Mouse (Mus musculus): ENCODE measurements around the gene Bcl2l15.
"Not testable (repeated sequence)": the region's sequence is repeated elsewhere in the genome, so short reads cannot be mapped to it uniquely, and the experiment has no call there.

Gene Bcl2l15

DNA sequence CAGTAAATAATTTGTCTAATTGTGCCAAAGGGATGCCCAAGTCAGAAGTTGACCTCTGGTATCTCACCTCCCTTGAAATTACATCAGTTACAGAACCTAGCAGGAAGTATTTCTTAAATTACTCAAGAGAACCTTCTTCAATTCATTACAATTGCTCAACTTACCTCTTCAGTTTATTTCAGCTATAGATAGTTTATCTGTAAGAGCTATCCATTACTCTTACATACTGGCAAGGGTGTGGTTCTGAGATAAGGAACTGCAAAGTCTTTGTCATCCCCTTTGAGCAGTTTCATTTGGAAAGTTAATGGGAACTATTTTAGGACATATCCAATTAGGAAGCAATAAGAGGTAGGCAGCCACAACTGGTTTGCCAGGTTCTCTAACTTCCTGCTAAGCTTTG is at the start of gene Bcl2l15:
Bcl2l15 (plus strand) TSS at position 176 of the 400 bp plus-strand sequence.
- DNase-seq (ENCODE audit: low spot score), result no peak

DNA sequence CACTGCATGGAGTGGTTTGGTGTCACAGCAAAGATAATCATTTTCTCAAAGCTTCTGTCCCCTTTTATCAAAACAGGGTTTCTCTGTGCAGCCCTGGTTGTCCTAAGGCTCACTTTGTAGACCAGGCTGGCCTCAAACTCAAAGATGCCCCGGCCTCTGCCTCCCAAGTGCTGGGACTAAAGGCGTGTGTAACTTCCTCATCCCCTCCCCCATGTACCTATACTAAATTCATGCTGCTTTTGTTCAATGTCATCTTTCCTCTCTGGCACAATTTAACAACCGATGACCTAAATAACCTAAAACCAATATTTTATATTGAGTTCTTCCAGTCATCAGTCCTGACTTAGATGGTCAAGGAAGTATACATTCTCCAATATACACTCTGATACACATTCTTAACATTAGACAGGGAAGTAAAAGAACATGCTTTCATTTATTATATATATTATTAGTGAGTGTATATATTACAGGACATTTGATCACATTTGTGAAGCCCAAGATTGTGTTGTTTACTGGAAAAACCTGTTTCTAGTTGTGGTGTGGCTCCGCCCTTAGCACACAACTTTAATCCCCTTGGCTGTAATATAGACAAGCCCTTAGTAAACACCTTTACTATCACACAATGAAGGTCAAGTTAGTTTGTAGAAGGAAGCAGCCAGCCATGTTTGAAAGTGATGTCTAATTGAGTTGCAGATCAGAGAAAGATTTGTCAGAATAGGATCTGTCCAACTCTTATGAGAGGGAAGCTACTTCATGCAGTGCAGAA is 49.4 kb upstream of the Bcl2l15 start:
- DNase-seq (ENCODE audit: low spot score), result no peak

DNA sequence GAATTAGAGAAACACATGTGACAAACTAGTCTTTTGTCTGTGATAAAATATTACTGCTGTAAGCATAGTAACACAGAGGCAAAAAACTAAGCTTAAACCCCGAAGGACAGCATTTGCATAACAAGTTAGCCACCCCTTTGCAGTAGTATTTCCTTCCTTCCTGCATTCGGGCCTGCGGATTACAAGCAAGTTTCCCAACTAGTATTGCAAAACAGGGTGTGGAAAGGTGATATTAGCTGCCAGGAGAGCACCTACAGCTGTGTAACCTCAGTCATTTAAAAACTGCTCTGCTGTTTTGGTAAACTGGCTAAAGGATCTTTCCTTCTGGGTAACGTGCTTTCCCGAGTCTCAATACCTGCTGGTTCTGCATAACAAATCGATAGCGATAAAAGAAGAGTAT is 45.2 kb upstream of the Bcl2l15 start:
- no peak for DNase-seq (ENCODE audit: low spot score)

DNA sequence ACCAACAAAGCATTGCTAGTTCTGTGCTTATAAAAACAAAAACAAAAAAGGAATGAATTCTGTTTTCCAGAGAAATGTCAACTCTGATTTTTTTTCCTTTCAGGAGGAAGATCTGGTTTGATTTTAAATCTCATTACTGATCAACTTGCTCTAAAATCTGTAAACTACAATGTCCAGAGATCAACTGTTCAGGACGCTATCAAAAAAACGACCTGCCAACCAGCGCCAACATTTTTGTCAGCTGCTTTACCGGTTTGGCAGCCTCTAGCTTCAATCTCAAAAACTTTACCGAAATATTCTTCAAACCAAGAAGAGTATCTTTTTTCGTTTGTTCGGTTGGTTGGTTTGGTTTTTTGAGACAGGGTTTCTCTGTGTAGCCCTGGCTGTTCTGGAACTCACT is 43.3 kb upstream of the Bcl2l15 start:
- DNase-seq (ENCODE audit: low spot score), result no peak

DNA sequence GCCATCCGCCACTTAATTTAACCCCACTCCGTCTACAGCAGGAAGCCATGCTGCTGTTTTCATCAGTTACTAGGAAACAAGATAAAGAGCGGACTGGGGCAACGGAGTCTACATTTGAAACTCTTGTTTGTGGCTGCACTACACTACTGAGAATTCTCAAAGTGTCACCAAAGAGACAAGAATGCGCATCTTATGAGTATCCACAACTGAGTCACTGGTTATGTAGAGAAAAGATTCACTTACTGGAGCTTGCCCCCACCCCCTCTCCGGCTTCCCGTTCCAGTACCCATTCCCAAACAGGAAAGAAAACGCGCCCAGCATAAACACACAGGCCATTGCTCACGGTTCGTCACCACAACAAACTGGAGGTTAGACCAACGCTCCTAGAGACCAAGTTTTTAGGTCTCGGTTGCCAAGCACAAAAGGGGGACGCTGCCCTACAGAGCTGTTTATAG is 42.5 kb upstream of the Bcl2l15 start:
- peak; percentile 18 for DNase-seq (ENCODE audit: low spot score)

DNA sequence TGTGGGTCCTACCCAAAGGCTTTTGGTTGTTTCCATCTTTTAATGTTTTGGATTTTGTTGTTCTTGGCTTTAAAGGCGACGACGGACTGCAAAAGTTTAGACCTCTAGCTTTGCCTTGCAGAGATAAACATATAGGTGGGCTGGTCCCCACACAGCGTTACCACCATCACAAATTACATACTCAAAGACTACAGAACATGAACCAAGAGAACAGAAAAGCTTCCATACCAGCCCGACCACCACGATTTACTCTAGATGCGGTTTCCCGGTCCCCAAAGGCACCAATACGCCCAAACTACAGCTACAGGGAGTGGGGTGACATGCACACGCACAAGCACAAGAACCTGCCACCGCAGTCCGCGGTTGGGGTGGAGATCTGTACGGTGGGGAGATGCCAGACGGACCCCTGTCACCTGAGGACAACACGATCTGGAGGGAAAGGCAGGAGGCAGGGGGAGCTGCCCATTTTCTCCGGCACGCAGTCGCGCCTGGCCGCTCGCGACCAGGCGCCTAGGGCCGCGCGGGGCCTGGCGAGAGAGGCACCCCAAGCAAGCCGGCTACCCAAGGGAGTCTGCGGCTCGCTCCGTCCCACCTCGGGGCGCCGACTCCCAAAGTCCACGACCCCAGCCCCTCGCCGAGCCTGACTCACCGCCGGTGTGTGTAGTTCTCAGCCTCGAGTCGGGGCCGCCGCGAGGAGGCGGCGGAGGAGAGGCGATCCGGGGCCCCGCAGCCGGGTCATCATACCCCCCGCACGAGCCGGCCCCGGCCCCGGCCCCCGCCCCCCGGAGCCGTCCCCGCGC is 41.9 kb upstream of the Bcl2l15 start:
- DNase-seq (ENCODE audit: low spot score), result no peak

DNA sequence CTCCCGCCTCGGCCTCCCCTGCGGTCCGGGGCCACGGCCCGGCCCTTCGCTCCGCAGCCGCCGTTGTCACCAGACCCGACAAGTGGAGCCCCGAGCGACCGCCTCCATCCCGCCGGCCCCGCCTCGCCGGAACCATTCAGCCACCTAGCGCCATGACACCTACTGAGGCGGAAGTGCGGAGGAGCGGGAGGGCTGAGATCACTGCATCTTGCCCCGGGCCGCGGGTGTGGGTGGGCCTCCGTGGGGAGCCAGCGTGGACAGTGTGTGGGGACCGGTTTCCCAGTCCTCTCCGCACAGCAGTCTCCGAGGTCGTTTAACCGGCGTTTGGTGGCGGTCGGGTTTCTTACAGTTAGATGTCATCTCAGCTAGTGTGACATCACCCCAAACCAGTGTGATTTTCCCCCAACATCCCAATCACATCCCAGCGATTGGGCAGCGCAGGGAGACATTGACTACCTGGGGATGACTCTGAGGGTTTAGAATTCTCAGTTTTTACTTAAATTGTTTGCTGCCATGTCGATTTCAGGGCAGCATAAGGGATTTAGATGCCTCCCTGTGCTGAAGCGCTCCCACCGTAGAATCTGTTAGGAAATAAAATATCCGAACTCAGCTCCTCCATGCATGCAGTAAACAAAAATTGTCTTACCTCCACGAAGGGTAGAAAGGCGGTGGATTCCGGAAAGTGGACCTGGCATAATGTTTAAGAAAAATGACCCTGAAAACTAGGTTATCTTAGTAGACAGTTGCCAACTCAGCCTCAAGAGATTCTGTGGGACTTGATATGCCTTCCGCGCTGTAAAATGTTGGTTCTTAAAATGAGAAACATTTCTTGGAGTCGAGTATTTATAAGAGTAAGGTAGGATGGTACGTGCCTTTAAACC is 40.9 kb upstream of the Bcl2l15 start, which contains the start of gene Hipk1:
Hipk1 (minus strand) TSS at position 334 of the 881 bp plus-strand sequence.
- peak; percentile 94 for DNase-seq (ENCODE audit: low spot score)

DNA sequence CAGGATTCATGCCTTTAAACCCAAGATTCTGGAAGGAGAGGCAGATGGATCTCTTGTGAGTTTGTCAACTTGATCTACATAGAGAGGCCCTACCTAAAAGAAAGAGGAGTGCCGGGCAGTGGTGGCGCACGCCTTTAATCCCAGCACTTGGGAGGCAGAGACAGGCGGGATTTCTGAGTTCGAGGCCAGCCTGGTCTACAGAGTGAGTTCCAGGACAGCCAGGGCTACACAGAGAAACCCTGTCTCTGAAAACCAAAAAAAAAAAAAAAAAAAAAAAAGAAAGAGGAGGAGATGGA is 40.3 kb upstream of the Bcl2l15 start:
- not testable (repeated sequence) for DNase-seq (ENCODE audit: low spot score)

DNA sequence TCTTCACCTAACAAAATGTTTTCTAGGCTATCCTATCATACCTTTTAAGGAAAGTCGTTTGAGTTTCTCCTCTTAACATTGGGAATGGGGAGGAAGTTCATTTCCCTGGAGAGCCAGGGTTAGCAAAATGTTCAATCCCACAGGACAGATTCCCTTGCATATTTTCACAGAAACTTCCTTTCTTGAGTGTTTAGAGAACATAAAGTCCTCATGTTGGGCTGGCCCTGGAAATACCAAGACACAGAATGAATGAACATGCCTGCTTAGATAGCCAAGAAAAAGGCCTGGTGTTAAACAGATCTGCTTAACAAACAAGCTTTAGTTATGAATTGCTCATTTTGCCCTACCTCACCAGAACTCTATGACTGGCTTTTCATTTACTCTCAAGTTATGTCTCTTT is 39.8 kb upstream of the Bcl2l15 start:
- no peak for DNase-seq (ENCODE audit: low spot score)

DNA sequence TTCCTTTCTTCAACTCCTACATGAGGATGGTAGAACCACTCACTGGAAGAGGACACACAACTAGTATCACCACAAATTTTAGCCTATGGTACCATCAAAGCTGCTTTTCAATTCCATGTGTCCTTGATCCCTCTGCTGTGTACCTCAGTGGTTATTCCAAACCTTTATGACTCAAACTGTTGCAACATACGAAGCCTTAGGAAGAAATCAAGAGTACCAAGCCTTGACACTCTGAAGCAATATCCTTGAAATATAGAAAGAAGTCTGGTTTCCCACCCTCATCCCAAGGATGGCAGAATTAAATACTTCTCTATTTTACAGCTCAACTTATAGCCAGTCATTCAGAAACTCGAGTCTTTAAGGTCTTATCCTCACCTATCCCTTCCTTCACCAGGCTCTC is 36.0 kb upstream of the Bcl2l15 start:
- DNase-seq (ENCODE audit: low spot score), result no peak

DNA sequence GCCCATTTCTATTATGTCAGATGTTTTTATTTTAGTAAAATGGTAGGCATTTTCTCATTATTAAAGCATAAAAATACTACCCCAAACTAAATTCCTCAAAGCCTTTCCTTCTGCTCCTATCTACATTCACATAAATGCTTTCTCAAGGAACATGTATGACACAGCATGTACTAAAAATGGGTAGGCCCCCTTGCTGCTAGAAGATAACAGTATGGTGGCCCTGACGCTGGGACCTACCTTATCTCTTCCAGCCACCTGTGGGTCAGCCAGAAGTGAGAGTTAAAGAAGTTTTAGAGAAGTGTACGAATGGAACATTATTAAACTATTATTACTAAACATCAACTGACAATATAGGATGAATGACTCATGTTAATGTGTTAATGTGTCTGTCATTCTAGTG is 32.9 kb upstream of the Bcl2l15 start:
- DNase-seq (ENCODE audit: low spot score), result no peak

DNA sequence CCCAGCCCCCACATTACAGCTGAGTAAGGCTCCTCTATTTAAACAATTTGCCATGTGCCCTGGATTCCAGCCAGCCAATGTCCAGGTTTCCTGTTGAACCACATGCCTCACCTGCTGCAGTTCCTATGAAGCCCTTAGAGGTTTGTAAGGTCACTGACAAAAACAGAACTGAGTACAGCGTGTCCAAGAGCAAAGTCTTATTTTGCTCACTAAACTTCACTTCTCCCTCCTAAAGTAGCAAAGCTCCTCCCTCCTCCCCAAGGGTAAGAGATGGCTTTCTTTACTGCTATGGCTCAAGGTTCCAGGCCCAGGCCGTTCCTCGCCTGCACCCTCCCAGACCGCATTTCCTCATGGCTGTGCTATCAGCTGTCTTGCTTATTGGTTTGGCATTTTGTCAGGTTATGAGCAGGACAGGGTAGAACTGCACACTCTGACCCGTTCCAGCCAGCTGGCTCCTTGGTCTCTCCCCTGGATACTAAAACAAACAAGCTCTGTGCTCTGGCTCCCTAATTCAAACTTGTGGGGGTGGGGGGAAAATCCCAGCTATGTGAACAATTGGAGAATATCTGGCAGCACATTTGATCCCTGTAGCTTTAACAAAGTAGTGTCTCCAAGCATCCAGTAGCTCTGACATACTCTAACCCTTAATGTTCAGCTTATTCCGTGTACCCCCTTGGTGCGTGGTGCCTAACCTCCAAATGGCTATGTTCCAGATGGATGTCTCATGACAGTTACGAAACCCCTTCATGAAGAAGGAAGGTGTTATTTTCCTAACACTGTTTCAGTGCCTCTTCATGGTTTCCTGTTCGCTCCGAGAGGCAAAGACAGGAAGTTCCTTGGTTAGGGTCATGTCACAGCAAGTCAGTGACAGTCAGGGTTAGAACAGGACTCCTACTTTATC is 30.5 kb upstream of the Bcl2l15 start:
- DNase-seq (ENCODE audit: low spot score), result peak; percentile 79

DNA sequence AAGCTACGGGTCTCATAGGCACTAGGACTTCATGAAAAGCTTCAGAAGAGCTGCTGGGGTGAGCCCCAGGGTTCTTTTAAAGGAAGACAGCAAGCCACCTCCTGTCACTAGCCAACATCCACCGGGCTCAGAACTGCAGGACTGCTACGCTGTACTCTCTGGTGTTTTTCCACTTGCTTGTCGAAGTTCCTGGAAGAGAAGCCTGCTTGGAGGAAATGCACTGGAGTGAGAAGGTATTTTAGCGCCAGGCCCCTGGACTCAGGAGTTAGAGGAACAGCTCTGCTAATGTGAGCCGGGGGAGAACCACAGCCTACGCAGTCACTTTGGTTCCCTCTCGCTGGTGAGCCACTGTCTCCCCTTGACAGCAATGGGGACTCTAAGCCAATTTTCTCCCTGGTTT is 29.5 kb upstream of the Bcl2l15 start:
- DNase-seq (ENCODE audit: low spot score), result no peak

DNA sequence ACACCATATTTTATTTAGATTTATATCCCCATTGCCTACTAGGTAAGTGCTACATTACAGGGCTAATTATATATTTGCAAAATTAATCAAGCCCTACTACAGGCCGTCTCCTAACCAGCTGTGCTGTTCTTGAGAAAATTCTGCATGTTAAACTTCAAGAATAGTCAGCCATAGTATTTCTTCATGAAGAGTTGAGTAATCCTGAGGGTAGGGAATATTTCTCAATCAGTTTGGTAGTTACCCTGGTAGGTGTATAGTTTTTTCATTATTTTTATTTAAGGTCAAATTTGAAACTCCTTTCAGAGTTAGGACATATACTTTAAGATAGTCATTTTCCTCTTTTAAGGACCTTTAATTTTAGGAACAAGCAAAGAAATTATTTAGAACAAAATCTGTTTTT is 26.7 kb upstream of the Bcl2l15 start:
- DNase-seq (ENCODE audit: low spot score), result no peak

DNA sequence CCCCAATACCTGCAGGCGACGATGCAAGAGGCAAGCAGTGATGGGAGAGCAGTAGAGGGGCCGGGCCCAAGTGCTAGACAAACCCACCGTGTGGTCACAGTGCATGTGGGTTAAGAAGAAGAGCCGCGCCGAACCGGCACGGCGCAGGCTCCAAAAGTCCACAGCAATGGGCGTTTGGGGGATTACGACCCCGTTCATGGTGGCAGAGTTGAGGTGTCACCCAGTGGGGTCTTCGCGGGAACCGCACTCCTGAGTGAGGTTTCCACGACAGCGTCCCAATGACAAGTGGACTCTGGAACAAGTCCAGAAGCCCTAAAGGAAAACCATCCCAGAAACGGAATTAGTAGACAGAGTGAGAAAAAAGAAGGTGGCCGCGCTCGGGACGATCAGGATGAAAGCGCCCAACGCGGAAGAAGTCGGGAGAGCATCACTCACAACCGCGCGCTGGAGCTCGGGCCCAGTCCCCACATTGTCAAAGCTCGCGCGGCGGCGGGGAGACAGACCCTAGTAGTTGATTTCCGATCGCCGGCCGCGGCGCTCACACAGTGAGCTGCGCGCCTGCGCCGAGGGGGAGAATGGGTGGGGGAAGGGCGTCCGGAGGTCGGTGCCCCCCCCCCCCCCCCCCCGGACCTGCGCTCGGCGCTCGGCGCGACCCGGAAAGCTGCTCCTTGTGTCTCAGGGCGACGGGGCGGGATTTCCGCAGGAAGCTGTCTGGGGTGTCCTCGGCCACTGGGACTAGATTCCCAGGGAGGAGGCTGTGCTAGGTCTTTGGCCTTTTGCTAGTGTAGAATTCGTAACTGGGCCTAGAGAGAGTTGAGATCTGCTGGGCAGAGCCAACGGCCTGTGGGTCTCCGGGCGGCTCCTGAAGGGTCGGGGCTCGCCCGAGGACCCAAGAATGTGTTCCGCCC is 23.3 kb upstream of the Bcl2l15 start, which contains the start of the genes Dclre1b, Ap4b1 and Gm43064:
Dclre1b (minus strand) TSS at position 554 of the 908 bp plus-strand sequence.
Ap4b1 (plus strand) TSS at position 630 of the 908 bp plus-strand sequence.
Gm43064 (plus strand) TSS at position 683 of the 908 bp plus-strand sequence.
- peak; percentile 91 for DNase-seq (ENCODE audit: low spot score)

DNA sequence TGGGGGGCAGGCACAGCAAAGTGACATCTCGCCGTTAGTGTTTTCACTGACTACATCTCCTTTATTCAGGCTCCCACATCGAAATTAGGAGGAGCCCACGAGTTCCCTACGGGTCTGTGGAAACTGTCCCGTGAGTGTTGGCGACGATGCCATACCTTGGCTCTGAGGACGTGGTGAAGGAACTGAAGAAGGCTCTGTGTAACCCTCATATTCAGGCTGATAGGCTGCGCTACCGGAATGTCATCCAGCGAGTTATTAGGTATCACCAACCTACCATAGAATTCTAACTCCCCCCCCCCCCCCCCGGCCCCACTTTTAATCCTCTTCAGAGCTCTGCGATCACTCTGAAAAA is 22.6 kb upstream of the Bcl2l15 start:
- no peak for DNase-seq (ENCODE audit: low spot score)

DNA sequence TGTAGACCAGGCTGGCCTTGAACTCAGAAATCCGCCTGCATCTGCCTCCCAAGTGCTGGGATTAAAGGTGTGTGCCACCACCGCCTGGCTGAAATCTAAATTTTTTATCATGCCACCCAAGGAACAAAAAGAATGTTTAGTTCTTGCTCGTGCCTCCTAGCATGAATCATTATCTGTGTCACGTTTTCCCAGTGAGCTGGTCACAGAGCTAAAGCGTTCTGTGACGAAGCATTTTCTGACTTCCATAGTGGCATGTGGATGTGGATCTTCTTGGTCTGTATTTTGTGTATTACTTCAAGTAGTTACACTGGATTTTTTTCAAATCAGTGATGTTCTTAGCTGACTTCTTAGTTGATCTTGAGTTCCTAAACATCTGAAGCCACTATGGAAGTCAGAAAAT is 21.4 kb upstream of the Bcl2l15 start:
- DNase-seq (ENCODE audit: low spot score), result no peak

DNA sequence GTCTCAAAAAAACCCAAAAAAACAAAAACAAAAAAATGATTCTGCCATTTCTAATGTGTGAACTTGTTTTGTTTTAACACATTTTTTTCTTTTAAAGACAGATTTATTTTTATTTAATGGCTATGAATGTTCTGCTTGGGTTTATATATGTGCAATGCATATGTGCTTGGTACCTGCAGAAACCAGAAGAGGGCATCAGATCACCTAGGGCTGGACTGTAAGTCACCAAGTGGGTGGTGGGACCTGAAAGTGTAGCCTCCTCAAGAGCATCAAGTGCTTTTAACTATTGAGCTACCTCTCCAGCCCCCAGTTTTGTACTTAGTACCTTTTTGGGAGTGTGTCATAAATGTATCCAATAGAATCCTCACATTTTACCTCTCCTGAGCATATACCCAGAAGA is 4.9 kb upstream of the Bcl2l15 start:
- DNase-seq (ENCODE audit: low spot score), result no peak

DNA sequence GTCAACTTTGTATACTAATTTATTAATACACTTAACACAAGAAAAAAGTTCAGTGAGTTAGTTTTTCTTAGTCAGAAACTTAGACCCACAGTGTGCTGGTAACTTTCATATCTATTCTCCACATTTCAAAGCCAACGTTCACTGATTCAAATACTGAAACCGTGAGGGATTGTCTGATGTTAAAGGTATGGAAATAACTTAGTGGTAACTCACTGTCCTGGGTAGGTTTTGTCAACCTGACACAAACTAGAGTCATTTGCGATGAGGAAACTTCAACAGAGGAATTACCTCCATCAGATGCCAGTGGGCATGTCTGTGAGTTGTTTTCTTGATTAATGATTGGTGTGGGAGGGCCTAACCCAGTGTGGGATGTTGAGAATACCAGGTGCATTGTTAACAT is 3.4 kb upstream of the Bcl2l15 start:
- DNase-seq (ENCODE audit: low spot score), result no peak

DNA sequence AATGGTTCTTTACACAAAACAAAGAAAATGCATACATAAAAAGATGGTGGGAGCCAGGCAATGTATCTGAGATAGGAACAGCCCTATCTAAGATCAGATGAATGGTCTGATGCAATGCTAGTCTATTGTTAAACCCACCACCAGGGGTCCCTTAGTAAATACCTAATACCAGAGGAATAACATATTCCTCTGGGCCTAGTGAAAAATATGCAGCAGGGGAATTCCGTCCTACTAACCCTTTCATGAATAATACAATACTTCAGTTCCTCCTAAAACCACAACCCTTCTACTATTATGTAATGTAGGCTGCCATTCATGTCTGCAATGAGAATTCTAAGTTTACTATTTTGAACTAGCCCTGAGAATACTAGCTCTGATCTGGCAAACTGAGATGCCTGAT is 1.7 kb upstream of the Bcl2l15 start:
- not testable (repeated sequence) for DNase-seq (ENCODE audit: low spot score)
